Mouse (Mus musculus) naive thymus-derived CD4-positive, alpha-beta T cell, adult 2 months (primary cell): Measurements from ENCODE around the gene Foxe3.
"Not testable (repeated sequence)": the region's sequence is repeated elsewhere in the genome, so short reads cannot be mapped to it uniquely, and the experiment has no call there.

Experiments used
- DNase-seq: peaks from one replicate; pipeline ENCODE4 v3.0.0-alpha.2; 2011; ENCODE audit warnings: low read depth

The Foxe3 gene

DNA sequence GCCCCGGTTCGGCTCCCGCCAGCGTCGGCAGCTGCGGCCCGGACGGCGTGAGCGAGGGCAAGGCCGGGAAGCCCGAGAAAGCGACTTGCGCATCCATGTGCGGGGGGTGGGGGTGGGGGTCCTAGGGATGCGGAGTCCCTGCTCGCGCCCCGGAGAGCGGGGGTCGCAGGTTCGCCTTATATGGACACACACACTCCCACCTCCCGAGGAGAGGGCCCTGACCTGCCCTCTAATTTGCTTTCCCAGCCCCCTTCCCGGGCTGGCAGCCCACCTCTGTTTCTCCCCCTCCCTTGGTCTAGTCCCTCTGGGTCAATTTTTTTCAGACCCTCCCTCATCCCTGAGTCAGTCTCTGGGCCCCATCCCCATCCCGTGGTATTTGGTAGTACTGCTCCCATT, at the start of gene Foxe3:
Foxe3 (minus strand) TSS at position 97 of the 396 bp plus-strand sequence.
- DNase-seq = no peak

- no peak for DNase-seq
Observed at GRCm38 (mm10) chr4:114973229-114973740, 47.5 kb upstream of the Foxe3 start.

DNA sequence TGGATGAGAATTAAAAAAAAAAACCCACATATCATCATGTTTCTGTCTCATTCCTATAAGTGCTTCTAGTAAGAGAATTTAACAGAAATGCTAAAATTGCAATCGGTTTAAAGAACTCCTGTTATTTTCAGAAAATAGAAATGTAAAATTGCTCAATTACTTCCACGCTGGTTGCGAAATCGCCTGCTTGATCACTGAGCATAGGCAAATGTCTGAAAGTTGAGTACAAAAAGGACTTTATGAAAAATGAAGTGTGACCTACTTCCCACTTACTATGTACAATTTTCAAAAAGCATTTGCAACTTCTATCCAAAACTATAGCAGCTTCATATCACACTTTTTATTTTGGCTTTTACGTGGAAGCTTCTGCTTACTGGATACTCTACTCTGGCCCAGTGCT, 44.9 kb upstream of the Foxe3 start:
- no peak for DNase-seq

DNA sequence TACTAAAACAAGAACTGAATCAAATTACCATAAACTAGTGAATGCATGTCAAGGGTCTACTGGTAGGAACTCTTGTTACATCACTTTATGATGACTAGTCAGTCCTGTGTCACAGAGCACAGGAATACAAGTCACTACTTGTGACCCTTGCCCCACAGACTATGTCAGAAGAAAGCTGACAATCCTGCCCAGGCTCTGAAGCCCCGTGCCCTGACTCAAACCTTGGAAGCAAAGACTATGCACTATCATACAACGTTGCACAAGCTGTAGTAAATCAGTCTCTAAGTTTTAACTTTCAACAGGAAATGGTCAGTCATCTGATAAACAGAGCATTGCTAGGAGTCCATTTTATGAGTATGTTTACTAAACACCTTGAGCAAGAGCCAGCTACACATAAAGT, 35.1 kb upstream of the Foxe3 start:
- not testable (repeated sequence) for DNase-seq

GRCm38 (mm10) chr4:114959533-114959932, 33.7 kb upstream of the Foxe3 start:
- no peak for DNase-seq

DNA sequence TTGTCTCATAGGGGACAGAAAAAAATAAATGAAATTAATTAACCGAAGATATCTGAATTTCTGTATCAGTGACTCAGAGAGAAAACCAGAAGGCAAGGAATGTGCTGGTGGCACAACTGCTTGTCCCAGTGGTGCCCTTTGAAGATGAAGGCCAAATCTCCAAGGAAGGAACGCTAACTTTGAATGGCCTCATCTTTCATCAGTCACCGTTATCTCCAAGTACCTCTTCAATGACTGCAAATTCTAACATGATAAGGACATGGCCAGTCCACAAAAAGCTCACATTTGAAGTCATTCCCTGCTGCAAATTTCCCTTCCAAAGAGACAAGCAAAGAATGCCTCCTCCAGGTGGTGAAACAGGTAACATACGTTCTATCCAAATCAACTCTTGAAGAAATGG, 33.0 kb upstream of the Foxe3 start:
- DNase-seq = no peak

DNA sequence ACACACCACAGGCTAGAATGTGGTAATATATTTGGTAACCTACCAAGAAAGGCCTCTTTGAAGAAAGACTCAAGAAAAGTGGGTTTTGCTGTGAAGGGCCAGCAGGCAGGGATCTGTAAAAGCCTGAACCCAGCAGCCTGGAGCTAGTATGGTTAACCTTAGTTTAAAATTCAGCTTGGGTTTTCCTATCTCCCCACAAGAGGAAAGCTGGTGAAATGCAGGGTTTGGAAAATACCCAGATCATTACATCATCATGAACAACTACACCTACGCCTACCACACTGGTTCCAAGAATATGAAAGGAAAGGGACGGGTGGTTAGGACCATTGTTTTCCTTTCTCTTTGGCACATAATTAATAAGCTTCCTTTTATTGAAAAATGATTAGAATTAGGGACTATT, 32.4 kb upstream of the Foxe3 start:
- DNase-seq = no peak

DNA sequence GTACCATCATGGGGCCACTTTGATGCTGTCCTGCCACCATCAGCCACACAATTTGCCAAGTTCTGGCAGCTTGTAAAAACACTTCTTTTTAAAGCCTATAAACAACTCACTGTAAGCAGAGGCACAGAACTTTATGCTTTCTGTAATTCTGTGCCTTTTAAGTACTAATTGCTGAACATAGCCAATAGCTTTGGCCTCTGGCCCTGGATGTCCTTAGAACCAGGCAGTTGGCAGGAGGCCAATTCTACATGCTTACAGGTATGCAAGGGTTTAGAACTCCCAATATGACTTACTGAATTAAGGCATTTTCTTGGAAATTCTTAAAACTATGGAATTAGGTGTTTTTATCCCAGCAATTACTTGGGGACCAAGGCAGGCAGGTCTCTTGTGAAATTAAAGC, 31.6 kb upstream of the Foxe3 start:
- DNase-seq = no peak

- no peak for DNase-seq
Observed at GRCm38 (mm10) chr4:114953172-114953571, 27.4 kb upstream of the Foxe3 start.

GRCm38 (mm10) chr4:114947852-114948481, 22.2 kb upstream of the Foxe3 start:
- no peak for DNase-seq

GRCm38 (mm10) chr4:114947395-114947794, 21.6 kb upstream of the Foxe3 start:
- peak; percentile 71 for DNase-seq

GRCm38 (mm10) chr4:114946416-114946815, 20.6 kb upstream of the Foxe3 start:
- DNase-seq = no peak

GRCm38 (mm10) chr4:114945021-114945420, 19.2 kb upstream of the Foxe3 start:
- no peak for DNase-seq

DNA sequence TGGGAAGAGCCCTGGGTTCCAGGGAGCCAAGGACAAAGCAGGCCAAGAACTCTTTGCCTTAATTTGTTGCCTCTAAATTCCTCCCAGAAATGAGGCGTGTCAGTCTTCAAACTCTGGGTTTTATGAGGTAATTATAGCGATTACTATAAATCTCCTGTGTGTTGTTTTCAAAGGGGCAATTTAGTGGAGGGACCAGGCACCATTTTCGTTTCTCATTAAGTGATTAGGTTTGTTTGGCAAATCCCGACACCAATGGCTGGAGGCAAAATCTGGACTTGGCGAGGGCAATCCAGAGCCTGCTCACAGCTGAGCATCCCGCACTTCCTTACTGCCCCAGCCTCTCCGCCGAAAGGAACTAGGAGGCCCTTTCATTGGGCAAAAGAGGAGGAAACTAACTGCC, 16.8 kb upstream of the Foxe3 start:
- no peak for DNase-seq

- DNase-seq = no peak
Observed at GRCm38 (mm10) chr4:114942112-114942511, 16.3 kb upstream of the Foxe3 start.

DNA sequence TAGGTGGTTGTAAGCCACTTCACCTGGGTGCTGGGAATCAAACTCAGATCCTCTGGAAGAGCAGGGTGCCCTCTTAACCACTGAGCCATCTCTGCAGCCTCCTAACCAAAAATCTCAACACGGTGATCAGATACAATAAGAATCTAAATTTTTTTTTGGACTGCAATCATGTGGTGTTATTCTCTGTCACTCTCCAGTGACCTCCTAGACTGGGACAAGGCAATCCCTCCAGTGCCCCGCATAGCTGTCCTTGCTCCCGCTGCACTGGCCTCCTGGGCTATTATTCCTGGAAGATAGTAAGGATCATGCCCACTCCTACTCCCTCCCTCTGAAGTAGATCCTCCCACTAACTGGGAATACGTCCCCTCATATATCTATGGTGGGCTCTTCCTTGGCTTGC, 15.5 kb upstream of the Foxe3 start:
- no peak for DNase-seq

DNA sequence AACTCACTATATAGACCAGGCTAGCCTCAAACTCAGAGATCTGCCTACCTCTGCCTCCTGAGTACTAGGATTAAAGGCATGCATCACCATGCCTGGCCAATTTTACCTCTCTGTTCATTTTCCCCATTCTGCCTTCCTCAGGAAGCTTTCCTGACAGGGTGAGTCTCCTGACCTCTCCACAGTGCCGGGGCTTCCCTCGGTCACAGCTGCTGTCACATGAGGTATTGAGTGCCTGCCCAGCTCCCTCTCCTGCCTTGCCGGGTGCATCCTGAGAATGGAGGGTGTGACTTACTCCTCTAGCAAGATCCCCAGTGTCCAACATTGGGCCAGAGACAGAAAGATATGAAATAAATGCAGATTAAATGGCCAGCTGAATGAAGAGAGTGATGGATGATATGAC, 12.4 kb upstream of the Foxe3 start:
- no peak for DNase-seq

- no peak for DNase-seq
Observed at GRCm38 (mm10) chr4:114937459-114938047, 11.7 kb upstream of the Foxe3 start.

- DNase-seq = no peak
Observed at GRCm38 (mm10) chr4:114934188-114934587, 8.4 kb upstream of the Foxe3 start.

DNA sequence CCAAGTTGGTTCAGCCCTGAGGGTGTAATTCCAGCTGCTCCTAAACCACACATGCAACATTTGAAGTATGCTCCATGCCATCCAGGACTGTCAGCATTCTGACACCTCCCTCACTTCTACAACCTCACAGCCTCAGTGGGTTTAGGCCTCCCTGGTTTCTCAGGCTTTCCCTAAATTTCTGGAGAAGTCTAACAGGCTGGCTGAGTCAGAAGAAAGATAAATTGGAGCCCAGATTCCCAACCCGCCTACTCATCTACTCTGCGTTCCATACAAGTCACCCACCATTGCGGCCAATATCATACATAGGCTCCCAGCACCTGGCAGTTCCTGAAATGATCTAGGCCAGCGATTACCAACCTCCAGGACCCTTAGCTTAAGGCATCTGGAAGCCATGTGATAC, 6.9 kb upstream of the Foxe3 start:
- no peak for DNase-seq

DNA sequence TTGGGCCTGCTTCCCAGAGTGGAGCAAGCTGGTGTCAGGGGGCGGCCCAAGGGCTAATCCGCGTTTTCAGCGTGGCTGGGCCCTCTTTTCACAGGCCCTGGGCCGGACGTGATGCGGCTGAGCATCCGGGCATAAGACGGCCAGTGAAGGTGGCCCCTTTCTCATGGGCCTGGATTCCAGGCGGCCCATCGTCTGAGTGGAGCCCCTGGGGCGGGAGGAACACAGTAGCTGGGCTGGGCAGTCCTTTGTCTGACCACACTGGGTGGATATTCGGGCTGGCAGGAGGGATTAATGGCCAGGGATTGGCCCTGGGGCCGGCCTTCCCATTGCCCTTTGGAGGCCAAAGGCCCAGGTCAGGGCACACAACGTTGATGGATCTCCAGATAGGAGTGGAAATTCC, 3.3 kb upstream of the Foxe3 start:
- DNase-seq = no peak

- DNase-seq = no peak
Observed at GRCm38 (mm10) chr4:114924971-114925916, 569 bp downstream of the Foxe3 start.

- DNase-seq = peak; percentile 71
Observed at GRCm38 (mm10) chr4:114917091-114917490, 8.7 kb downstream of the Foxe3 start.
